Mouse (Mus musculus) mouse embryonic stem cell (cell line): ENCODE measurements around the gene 2610507B11Rik.

ENCODE experiments used
- in situ Hi-C, 2 experiments: fragments of 300-500 bp; cut with MboI; formaldehyde crosslinking; loops; 1 replicate in 1 of 2; 3 replicates in 1 of 2; pipeline ENCODE4 v1.14.3; 2019 to 2020; ENCODE audit warnings: low sequenced_read_pairs in 2 of 2, low pct_unique_long_range_greater_than_20kb in 1 of 2, mixed read lengths in 1 of 2; ENCODE audit not compliant: unreplicated experiment in 1 of 2

2610507B11Rik gene

GRCm38 (mm10) chr11:78261380-78262352 lies at the start of gene 2610507B11Rik:
Gene 2610507B11Rik (plus strand): TSS chr11:78261752.
- in situ Hi-C loops, result no loop called here

- in situ Hi-C loops, result no loop called here
Measured at GRCm38 (mm10) chr11:78213086-78213817, 48.3 kb upstream of the 2610507B11Rik start.

- in situ Hi-C loops, result loop anchor here in 1 of 2 experiments (5.0 kb wide), 1 partner anchor 66 kb away; no protein-coding TSS in a partner anchor
Measured at GRCm38 (mm10) chr11:78215709-78216317, 45.7 kb upstream of the 2610507B11Rik start.

GRCm38 (mm10) chr11:78223586-78223985 lies 38.0 kb upstream of the 2610507B11Rik start:
- in situ Hi-C loops, result loop anchor here in 1 of 2 experiments (5.0 kb wide), 1 partner anchor 59 kb away; no protein-coding TSS in a partner anchor

GRCm38 (mm10) chr11:78231518-78231917 lies 30.0 kb upstream of the 2610507B11Rik start:
- in situ Hi-C loops, result no loop called here

- in situ Hi-C loops, result no loop called here
Measured at GRCm38 (mm10) chr11:78240193-78240857, 21.2 kb upstream of the 2610507B11Rik start.

GRCm38 (mm10) chr11:78245261-78245626 lies 16.3 kb upstream of the 2610507B11Rik start:
- in situ Hi-C loops, result no loop called here

- in situ Hi-C loops, result no loop called here
Measured at GRCm38 (mm10) chr11:78245627-78246317, 15.8 kb upstream of the 2610507B11Rik start, which contains the start of the genes Sdf2 and Supt6. Gene Sdf2 (plus strand): TSS chr11:78245746. Gene Supt6 (minus strand): TSS chr11:78245987.

- in situ Hi-C loops, result no loop called here
Measured at GRCm38 (mm10) chr11:78246318-78247011, 15.1 kb upstream of the 2610507B11Rik start.

GRCm38 (mm10) chr11:78247012-78247348 lies 14.6 kb upstream of the 2610507B11Rik start:
- in situ Hi-C loops, result no loop called here

GRCm38 (mm10) chr11:78247727-78248140 lies 13.8 kb upstream of the 2610507B11Rik start:
- in situ Hi-C loops, result no loop called here

GRCm38 (mm10) chr11:78256618-78257017 lies 4.9 kb upstream of the 2610507B11Rik start:
- in situ Hi-C loops, result no loop called here

GRCm38 (mm10) chr11:78260489-78261258 lies 878 bp upstream of the 2610507B11Rik start:
- in situ Hi-C loops, result no loop called here

- in situ Hi-C loops, result no loop called here
Measured at GRCm38 (mm10) chr11:78262550-78262949, 998 bp downstream of the 2610507B11Rik start.

GRCm38 (mm10) chr11:78265571-78265970 lies 4.0 kb downstream of the 2610507B11Rik start:
- in situ Hi-C loops, result no loop called here

- in situ Hi-C loops, result no loop called here
Measured at GRCm38 (mm10) chr11:78271986-78272385, 10.4 kb downstream of the 2610507B11Rik start.
